Mouse (Mus musculus) layer of hippocampus, adult 8-10 months (tissue): ENCODE measurements around the gene Apol7a. TPM values are rescaled to one million over a fixed set of nuclear protein-coding genes. Genes with fewer than 3 reads are reported as not detected.
A peak's percentile ranks its signal among the peaks of the same experiment; 100 is the strongest.
"Not testable (repeated sequence)": the region's sequence is repeated elsewhere in the genome, so short reads cannot be mapped to it uniquely, and the experiment has no call there.

ENCODE experiments used
- DNase-seq, 2 experiments: peaks; one replicate each; pipeline ENCODE4 v3.0.0; 2022; ENCODE audit warnings: low spot score in 2 of 2
- total RNA-seq, 4 experiments: library from RNA; stranded (reverse); gene quantifications; 2 replicates each; pipeline ENCODE4 v1.2.4; 2022

The Apol7a gene
- total RNA-seq = 1 to 10 TPM in 1 of 4 experiments, under 1 TPM in 2, not detected in 1; 0.14 to 1.3 (median 0.82) TPM

DNA sequence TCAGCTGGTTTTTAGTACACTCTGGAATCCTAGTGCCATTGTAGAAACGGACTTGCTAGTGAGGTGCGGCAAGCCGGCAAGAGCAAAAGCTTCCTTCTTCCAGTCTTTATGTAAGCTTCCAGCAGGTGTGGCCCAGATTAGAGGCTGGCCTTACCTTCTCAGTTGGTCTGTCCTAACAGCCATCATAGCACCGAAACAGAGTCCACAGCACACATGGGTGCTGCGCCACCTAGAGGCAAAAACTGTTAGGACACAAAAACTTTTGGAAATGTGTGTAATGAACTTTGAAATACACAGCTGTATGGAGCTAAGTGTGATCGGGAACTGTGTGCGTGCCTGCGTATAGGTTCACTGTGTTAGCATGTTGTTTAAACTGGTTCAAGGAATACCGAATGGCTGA, at the start of gene Apol7a:
Gene Apol7a (minus strand): TSS at position 84 of the 400 bp plus-strand sequence.
- DNase-seq = not testable (repeated sequence)

DNA sequence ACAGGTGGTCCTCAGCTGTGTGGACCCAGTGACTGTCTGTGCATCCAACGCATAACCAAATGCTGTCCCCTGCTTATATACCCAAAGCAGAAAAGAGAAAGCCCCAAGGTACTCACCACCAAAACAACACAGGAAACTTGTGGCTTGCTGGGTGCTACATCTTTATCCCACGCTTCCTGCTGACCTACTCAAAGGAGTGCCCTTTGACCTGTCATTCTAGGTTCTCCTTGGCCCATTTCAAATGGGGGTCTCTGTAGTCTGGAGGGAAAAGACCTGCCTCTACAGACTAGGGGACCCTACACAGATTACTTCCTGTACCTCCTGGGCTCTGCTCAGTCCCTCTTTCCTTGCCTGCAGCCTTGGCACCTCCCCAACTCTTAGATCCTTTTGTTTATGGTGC, 48.5 kb upstream of the Apol7a start, which contains the start of gene Apol7b:
Gene Apol7b (minus strand): TSS at position 101 of the 400 bp plus-strand sequence.
- DNase-seq = not testable (repeated sequence)

DNA sequence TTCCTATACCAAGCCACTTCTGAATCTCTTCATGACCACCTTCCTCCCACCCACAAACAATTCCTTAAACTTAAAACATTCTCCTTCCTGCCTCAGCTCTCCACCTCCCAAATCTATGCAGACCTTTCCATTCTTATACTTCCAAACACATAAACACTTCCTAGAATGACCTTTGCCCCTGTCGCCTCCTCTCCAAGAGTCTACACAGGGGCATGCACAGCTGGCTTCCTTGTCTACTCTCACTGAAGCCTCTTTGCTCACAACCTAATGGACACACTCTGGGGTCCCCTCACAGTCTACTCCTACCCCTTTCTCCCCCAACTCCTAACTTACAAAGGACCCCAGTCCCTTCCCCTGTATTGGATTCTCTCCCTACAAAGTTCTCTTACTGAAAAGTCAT, 46.8 kb upstream of the Apol7a start:
- not testable (repeated sequence) for DNase-seq

DNA sequence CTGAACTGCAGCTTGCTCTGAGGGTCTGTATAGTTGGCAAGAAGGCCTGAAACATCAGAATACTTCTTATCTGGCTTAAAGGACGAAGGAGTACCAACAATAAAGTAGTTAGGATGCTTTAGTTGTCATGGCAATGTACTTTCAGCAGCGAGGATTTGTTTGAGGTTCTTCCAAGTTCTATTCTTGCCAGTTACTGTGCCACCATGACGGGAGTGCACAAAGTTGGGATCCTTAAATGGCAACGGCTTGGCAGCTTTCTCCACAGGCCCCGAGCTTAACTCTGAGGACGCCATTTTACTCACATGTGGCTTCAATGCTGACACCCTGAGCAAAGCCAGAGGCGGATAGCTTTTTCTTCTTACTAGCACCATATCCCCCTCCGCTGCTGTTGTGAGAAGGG, 45.8 kb upstream of the Apol7a start:
- peak; percentile 15 to 20 for DNase-seq

DNA sequence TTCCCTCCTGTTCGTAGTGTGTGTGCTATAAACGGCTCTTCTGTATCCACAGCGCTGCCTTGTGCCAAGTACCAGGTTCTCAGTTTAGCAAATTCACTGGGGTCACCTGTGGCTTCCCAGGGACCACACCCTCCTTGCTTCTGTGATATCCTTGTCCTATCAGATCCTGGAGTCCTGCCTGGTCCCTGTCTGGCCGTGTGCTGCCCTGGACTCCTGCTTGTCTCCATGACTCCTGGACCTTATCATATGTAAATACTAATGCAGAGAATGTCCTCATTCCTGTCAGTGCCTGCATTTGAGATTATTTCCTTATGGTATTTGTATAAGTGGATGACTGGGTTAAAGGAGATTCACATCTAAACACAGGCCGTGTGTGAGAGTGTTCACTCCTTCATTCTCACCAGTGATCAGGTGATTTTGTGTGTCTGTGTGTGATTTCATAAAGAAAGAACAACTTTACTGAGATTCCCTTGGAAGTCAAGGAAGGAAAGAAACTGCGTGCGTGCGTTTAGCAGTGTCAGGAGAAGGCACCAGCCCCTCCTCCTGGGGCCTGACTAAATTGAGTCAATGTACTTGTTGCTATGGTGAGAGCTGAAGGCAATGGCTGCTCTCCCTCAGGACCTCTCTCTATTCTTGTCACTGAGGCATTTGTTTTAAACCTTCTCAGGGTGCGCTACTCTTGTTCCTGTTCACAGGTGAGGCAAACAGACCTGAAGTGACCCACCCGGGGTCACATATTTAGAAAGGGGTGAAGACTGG, 30.0 kb upstream of the Apol7a start:
- not testable (repeated sequence) for DNase-seq

DNA sequence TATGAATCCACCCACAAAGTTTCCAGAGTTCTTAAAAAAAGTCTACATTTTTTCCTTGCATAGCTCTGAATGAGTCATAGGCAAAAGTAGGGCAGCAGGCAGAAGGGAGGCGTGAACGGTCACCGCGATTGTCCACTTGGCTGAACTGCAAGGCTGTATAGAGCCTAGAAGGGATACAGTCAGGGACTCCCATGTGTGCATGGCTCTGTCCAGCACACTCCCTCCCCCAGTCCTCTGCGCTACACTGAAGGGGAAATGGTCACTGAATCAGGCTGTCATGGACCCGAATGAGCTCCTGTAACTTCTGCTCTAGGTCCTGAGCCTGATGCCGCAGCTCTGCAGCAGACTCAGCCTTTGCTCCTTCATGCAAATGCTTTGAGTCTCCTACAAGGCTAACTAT, 24.0 kb upstream of the Apol7a start:
- DNase-seq = not testable (repeated sequence)

DNA sequence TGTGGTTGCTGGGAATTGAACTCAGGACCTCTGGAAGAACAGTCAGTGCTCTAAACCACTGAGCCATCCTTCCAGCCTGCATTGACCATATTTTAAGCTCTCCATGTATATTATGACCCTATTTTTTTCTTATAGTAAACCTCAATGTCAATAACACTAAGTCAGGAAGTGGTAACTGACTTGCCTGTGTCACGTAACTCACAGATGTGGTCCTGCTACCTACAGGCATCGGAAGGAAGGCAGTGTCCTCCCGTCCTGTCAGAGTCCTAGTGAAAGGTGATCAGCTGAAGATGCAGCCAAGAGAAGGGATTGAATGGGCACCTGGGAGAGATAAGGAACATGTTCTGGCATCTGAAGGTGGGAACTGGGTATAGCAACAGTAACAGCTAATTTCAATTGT, 20.7 kb upstream of the Apol7a start:
- not testable (repeated sequence) for DNase-seq

DNA sequence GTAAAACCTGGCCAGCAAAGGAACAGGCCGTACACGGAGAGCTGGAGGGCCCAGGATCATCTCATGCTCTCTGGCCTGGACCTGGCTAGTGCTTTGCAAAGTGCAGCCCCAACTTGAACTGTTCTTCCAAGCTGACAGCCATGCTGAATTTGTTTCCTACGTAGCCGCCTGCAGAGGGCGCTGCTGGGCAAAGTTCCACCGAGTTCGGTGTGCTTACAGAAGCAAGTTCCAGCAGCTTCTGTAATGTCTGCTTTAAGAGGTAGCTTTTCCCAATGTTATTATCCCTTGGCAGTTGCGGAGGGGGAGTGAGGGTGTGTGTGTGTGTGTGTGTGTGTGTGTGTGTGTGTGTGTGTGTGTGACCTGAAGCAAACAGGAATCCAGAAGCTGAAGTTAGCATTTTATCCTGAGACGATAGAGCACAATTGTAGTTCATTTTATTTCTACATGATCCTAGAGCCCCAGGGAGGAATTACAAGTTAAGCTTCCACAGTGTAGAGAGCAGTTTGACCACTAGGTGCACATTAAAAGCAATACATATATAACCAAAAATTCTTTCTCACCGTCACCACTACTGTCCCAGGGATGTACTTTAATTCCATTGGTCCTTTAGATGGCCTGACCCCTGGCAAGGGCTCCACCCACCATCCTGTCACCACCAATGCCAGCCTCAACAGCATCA, 17.9 kb upstream of the Apol7a start:
- DNase-seq = not testable (repeated sequence)

DNA sequence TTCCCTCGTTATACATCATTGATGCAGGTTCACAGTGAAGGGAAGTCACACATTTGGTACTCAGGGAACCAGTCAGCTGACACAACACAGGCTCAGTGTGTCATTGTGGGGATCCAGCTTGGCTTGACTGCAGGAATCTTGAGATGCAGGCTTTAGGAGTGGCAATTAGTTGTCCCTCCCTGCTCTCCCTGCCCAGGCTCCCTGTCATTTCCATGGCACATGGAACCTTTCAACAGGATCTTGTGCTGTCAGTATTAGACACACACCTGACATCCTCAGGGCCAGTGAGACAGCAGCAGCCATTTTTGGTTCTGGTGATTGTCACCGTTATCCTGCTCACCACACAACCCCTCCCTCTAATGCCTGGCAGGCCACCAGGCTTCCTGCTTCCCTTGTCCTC, 16.7 kb upstream of the Apol7a start:
- DNase-seq = not testable (repeated sequence)

DNA sequence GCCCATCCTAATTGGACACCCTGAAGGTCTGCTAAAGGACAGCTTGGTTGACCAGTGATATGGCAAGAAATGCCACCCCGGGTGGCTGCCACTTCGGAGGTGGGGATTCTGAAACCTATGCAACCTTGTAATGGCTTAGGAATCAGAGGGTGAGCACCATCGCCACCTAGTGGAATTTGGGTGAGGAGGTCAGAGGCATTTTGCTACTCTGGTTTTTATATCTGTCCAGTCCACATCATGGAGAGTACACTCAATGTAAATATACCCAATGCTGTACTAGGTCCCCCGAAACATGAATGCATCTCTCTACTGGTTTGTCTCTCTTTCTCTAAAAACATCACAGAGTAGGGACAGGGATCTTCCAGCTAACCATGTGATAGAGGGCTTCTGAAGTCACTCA, 13.8 kb upstream of the Apol7a start:
- DNase-seq = not testable (repeated sequence)

DNA sequence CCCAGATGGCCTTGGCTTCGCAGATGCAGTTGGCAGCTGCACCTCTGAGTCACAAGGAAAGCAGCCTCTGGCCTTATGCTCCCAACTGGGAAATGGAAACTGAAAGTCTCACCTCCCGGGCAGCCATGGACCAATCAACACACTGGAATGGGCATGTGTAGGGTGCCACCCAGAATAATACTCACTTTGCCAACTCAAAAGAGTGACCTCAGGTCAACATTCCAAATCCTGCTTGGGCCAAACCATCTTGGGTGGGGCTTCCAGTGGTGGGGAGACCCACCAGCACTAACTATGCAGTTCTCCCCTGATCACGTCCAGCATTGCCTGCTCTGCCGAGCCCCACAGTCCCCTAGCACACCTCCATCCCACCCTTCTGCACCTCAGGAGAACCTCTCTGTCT, 12.1 kb upstream of the Apol7a start, which contains the start of gene Apol9a:
Gene Apol9a (minus strand): TSS at position 101 of the 400 bp plus-strand sequence.
- DNase-seq = not testable (repeated sequence)

DNA sequence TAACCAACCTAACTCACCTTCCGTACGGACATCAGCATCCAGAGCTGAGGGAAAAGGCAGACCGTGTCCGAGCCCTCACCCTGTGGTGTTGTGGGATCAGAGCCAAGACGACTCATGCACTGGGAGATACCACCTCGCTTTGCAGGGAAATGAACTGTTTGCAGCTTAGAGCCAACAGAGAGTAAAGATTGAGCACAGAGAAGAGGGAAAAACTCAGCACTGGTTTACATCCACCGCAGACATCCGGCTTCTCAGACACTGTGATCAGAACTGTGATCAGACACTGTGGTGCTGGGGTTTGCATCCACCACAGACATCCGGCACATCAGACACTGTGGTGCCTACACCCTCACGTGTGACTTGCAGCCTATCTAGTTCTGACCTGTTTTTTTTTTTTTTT, 7.5 kb upstream of the Apol7a start:
- DNase-seq = not testable (repeated sequence)

DNA sequence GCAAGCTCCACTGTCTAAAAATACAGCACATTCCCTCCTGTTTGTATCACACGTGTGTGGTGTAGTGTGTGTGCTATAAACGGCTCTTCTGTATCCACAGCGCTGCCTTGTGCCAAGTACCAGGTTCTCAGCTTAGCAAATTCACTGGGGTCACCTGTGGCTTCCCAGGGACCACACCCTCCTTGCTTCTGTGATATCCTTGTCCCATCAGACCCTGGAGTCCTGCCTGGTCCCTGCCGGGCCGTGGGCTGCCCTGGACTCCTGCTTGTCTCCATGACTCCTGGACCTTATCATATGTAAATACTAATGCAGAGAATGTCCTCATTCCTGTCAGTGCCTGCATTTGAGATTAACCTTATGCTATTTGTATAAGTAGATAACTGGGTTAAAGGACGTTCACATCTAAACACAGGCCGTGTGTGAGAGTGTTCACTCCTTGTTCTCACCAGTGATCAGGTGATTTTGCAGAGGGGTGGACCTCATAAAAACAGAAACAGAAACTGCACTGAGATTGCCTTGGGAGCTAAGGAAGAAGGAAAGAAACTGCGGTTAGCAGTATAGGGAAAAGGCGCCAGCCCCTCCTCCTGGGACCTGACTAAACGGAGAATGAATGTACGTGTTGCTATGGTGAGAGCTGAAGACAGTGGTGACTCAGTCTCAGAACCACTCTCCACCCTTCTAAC, 1.3 kb downstream of the Apol7a start:
- DNase-seq = not testable (repeated sequence)

DNA sequence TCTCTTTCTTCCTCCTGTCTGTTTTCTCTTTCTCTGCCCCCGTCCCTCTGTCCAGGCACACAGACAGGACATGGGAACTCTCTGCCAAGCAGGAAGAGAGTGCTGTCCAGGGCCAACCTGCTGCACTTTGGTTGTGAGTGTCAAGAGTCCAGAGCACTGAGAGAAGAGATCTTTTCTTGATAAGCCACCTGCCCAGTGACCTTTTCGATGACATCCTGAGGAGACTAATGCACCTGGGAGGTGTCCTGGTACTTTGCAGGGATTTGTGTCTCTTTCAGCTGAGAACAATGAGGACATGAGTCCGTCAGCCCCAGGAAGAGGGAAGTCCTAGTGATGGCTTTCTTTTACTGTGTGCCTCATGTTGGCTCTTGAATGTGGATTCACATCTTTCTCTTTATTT, 5.1 kb downstream of the Apol7a start:
- DNase-seq = not testable (repeated sequence)

DNA sequence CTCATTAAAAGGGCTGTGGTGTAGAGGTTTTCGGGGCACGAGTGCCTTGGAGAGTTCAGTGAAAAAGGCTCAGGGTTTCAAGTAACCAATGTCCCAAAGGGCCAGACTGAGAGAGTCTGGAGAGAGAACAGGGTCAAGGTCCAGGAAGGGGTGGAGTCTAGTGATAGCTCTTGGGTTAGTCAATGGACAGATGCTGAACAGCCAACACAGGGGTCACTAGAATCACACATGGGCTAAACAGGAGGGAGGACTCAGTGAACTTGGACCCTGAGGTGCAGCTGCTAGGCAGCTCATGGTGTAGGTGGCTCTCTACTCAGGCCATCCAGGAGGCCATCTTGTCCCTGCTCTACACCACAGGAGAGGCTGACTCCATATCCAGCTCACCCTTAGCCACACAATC, 11.4 kb downstream of the Apol7a start:
- no peak for DNase-seq

DNA sequence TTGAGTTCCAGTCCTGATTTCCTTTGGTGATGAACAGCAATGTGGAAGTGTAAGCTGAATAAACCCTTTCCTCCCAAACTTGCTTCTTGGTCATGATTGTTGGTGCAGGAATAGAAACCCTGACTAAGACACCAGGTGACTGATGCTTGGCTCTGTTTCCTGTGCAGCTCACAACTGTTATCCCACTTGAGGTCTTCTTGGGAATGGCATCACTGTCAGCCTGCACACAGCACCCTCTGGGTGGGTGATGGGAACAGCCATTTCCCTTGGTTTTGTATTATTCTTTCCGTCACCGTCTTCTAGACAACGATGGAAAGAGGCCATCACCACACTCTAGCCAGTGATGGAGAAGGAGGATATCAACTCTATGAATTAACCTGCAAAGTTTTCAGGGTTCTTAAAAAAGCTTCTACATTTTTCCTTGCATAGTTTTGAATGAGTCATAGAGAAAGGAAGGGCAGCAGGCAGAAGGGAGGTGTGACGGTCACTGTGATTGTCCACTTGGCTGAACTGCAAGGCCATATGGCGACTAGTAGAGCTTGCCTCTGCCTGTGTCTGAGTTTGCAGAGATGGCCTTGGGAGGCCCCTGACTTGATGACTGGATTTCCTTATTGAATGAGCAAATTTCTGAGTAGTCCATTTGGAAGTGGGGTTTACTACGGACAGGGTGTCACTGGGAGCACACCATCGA, 14.4 kb downstream of the Apol7a start:
- DNase-seq = no peak

DNA sequence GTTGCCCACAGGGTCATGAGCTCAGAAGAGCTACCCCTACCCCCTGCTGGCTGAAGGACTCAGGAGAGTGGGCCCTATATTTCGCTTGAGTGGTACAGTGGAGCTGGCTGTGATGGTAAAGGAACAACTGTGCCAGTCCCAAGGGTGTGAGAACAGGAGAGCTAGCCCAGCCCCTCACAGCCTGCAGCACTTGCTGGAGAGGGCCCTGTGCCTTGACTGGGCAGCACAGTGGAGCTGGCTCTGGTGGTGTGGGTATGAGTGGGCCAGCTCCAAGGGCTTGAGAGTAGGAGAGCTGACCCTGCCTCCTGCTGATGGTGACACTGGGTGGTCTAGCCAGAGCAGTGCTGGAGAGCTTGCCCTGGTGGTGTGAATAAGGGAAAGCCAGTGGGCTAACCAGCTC, 16.0 kb downstream of the Apol7a start:
- no peak for DNase-seq

DNA sequence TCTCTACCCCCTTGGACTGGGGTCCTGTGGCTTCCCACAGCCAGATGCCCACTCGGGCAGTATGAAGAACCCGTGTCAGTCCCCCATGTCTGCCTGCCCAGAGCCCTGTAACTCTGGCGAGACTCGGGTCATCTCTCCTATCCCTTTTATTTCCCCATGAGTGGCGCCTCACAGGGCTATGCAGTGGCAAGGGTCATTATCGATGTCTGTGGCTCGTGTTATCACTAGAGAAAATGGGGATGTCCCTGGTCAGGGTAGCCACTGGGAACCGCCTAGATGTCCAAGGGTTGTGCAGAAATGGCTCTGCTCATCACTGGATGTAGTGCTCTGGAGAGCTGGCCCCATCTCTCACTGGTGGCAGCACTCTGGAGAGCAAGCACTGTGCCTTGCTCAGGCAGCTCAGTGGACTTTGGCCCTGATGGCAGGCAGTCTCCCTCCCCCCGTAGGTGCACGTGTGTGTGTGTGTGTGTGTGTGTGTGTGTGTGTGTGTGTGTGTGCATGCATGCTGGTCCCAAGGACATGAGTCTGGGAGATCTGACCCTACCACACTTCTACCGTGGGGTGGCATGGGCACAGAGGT, 16.5 kb downstream of the Apol7a start:
- no peak for DNase-seq

DNA sequence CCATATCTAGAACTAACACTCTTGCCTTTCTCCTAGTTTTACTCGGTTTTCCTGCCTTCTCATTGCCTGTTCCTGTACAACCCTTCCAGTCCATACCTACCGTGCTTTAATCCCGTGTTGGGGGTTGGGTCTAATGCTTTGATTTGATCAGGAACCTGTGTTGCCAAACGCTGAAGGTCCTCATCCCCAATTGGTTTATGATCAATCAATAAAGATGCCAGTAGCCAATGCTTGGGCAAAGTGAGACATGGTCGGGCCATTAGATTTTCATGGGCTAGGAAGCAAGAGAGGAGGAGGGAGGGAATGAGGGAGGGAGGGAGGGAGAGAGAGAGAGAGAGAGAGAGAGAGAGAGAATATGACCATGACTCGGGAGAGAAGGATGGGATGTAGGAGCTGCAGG, 17.4 kb downstream of the Apol7a start:
- DNase-seq = no peak

DNA sequence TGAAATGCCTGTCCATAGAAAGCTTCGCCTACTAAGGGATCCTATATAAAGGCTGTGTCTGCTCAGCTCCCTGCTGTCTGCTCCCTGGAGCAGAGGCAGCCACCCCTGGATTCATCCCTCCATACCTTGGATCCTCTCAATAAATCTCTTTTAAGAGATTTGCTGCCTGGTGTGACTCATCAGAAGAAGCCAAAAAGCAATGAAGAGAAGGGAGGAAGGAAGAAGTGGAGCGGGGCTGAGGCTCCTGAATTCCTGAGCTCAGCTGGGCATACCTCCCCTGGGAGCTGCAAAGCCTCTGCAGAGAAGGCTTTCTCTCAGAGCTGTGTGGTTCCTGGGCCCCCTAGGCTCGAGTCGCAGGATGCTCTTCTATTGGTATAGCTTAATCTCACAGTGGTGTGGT, 19.0 kb downstream of the Apol7a start:
- DNase-seq = no peak

DNA sequence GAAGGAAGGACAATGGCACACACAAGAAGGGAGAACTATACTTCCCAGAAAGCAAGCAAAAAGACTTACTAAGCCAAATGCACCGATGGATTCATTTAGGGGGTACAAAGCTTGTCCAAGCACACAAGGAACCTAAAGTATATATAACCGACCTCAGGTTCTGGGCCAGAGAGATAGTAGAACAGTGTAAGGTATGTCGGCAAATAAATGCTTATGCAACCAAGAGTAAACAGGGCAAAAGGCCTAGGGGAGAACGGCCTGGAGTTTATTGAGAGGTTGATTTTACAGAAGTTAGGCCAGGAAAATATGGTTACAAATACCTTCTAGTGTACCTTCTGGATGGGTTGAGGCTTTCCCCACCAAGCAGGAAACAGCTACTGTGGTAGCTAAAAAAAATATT, 21.5 kb downstream of the Apol7a start:
- DNase-seq = no peak
